Comparison of ENCODE assay signal across 15 mouse cellular contexts in genomic region chr11:48810142-48810541, GRCm38 (mm10).
"Had no signal": no experiment of that assay in that cellular context is flagged by ENCODE, and none has a peak within 500 bp of the region (broad histone marks: within the 10 kb centered on the region; RNA-seq: fewer than 3 reads in every experiment).

No protein-coding gene starts in this region.

- DNase-seq: lung, adult 2 months; lung, postnatal 14 days; lung, postnatal 36 days; right cerebral cortex, postnatal 14 days; thymus, adult 2 months; thymus, postnatal 25 days; thymus, postnatal 4 days had no signal

- H3K9me3 ChIP-seq: lung, embryonic 15.5 days; midbrain, embryonic 13.5 days; midbrain, embryonic 15.5 days; neural tube, embryonic 12.5 days; stomach, embryonic 15.5 days had no signal

- H3K27ac ChIP-seq: lung, embryonic 15.5 days; macrophage; midbrain, embryonic 13.5 days; midbrain, embryonic 15.5 days; neural tube, embryonic 12.5 days; stomach, embryonic 15.5 days had no signal

- H3K27me3 ChIP-seq: lung, embryonic 15.5 days; midbrain, embryonic 13.5 days; midbrain, embryonic 15.5 days; neural tube, embryonic 12.5 days; stomach, embryonic 15.5 days had no signal

- H3K9ac ChIP-seq: lung, embryonic 15.5 days; midbrain, embryonic 13.5 days; midbrain, embryonic 15.5 days; neural tube, embryonic 12.5 days; stomach, embryonic 15.5 days had no signal

- H3K4me3 ChIP-seq: lung, embryonic 15.5 days; midbrain, embryonic 13.5 days; midbrain, embryonic 15.5 days; neural tube, embryonic 12.5 days; stomach, embryonic 15.5 days had no signal

- H3K4me2 ChIP-seq: lung, embryonic 15.5 days; midbrain, embryonic 11.5 days; midbrain, embryonic 13.5 days; midbrain, embryonic 15.5 days; neural tube, embryonic 12.5 days; stomach, embryonic 15.5 days had no signal

- ATAC-seq: lung, postnatal 0 days; midbrain, embryonic 13.5 days; midbrain, embryonic 15.5 days had no signal
